Mouse (Mus musculus) left cerebral cortex, adult 18-20 months (tissue): Measurements from ENCODE around the gene Synm. TPM values are rescaled to one million over a fixed set of nuclear protein-coding genes. Genes with fewer than 3 reads are reported as not detected.

Experiments used
- DNase-seq, 2 experiments: peaks; one replicate each; pipeline ENCODE4 v3.0.0; 2021 to 2022; ENCODE audit warnings: low spot score in 2 of 2, mixed read lengths in 1 of 2
- long read RNA-seq, 2 experiments: library from polyadenylated mRNA; stranded (forward); transcript quantifications; one replicate each; pipeline ENCODE4 v2.0.0; 2021
- total RNA-seq, 2 experiments: library from RNA; stranded (reverse); gene quantifications; 2 replicates each; pipeline ENCODE4 v1.2.3; 2021

Synm gene
- total RNA-seq, result 10 to 100 TPM; 17.2 to 19.1 TPM
- long read RNA-seq, experiment 1, full-length matches to known transcripts, result 1 of 2 reads
- long read RNA-seq, experiment 1, partial matches to known transcripts, result 1 of 2 reads
- long read RNA-seq, experiment 1, other reads (novel, unspliced or antisense), result 0 of 2 reads
- long read RNA-seq, experiment 2, full-length matches to known transcripts, result 1 of 5 reads
- long read RNA-seq, experiment 2, partial matches to known transcripts, result 0 of 5 reads
- long read RNA-seq, experiment 2, other reads (novel, unspliced or antisense), result 4 of 5 reads

GRCm38 (mm10) chr7:67759629-67759995, at the start of gene Synm:
TSS of gene Synm (minus strand) at chr7:67759742.
- peak; percentile 93 to 95 for DNase-seq

- no peak for DNase-seq
These were observed 44.3 kb upstream of the Synm start for GRCm38 (mm10) chr7:67803857-67804215.

GRCm38 (mm10) chr7:67803015-67803856, 43.7 kb upstream of the Synm start:
- peak; percentile 84 to 86 for DNase-seq

- no peak for DNase-seq
These were observed 41.5 kb upstream of the Synm start for GRCm38 (mm10) chr7:67801022-67801421.

GRCm38 (mm10) chr7:67800547-67800946, 41.0 kb upstream of the Synm start:
- DNase-seq, result no peak

- no peak for DNase-seq
These were observed 38.9 kb upstream of the Synm start for GRCm38 (mm10) chr7:67798476-67798875.

- DNase-seq, result no peak
These were observed 37.5 kb upstream of the Synm start for GRCm38 (mm10) chr7:67797065-67797464.

- no peak for DNase-seq
These were observed 33.9 kb upstream of the Synm start for GRCm38 (mm10) chr7:67793449-67793848.

- DNase-seq, result no peak
These were observed 31.7 kb upstream of the Synm start for GRCm38 (mm10) chr7:67791256-67791655.

- DNase-seq, result peak; percentile 66 to 70
These were observed 29.2 kb upstream of the Synm start for GRCm38 (mm10) chr7:67788713-67789112.

- no peak for DNase-seq
These were observed 28.3 kb upstream of the Synm start for GRCm38 (mm10) chr7:67787861-67788260.

GRCm38 (mm10) chr7:67776636-67777305, 17.2 kb upstream of the Synm start:
- DNase-seq, result no peak

GRCm38 (mm10) chr7:67775623-67776022, 16.1 kb upstream of the Synm start:
- DNase-seq, result no peak

GRCm38 (mm10) chr7:67772231-67772630, 12.7 kb upstream of the Synm start:
- DNase-seq, result no peak

- no peak for DNase-seq
These were observed 9.9 kb upstream of the Synm start for GRCm38 (mm10) chr7:67769487-67769886.

- DNase-seq, result no peak
These were observed 8.6 kb upstream of the Synm start for GRCm38 (mm10) chr7:67768125-67768524.

GRCm38 (mm10) chr7:67763625-67764024, 4.1 kb upstream of the Synm start:
- DNase-seq, result no peak

GRCm38 (mm10) chr7:67758858-67759628, 499 bp downstream of the Synm start:
- peak; percentile 64 to 85 for DNase-seq

- DNase-seq, result no peak
These were observed 1.1 kb downstream of the Synm start for GRCm38 (mm10) chr7:67758506-67758857.

- DNase-seq, result no peak
These were observed 2.9 kb downstream of the Synm start for GRCm38 (mm10) chr7:67756636-67757035.

- DNase-seq, result no peak
These were observed 4.2 kb downstream of the Synm start for GRCm38 (mm10) chr7:67755366-67755765.
